Mouse (Mus musculus) hindbrain, embryonic 11.5 days (tissue): ENCODE data around the gene Gm10563. TPM values are rescaled to one million over a fixed set of nuclear protein-coding genes. Genes with fewer than 3 reads are reported as not detected.

ENCODE experiments used
- ATAC-seq: fragments of 200-750 bp; cut with Nextera tagmentation; 2 replicates; pipeline ENCODE4 v1.8.0; 2017; ENCODE audit warnings: mild to moderate bottlenecking, moderate TSS enrichment, moderate library complexity; ENCODE audit not compliant: low FRiP score
- DNase-seq: peaks from one replicate; pipeline ENCODE4 v3.0.0-alpha.2; 2015; ENCODE audit warnings: low spot score
- H3K27ac ChIP-seq: fragments of 300-500 bp; sonication (generic); 2 replicates; pipeline ENCODE4 v1.5.1; 2014; ENCODE audit warnings: mild to moderate bottlenecking, low read depth, low read length
- H3K27me3 ChIP-seq: fragments of 300-500 bp; sonication (generic); 2 replicates; pipeline ENCODE4 v1.6.1; 2014; ENCODE audit warnings: mild to moderate bottlenecking, low read length, moderate library complexity, mixed read lengths; ENCODE audit not compliant: control insufficient read depth, insufficient read depth
- H3K36me3 ChIP-seq: fragments of 300-500 bp; sonication (generic); 2 replicates; pipeline ENCODE4 v1.6.1; 2014; ENCODE audit warnings: mild to moderate bottlenecking, low read length, moderate library complexity, mixed read lengths; ENCODE audit not compliant: control insufficient read depth, insufficient read depth
- H3K4me1 ChIP-seq: fragments of 300-500 bp; sonication (generic); replicated peaks from 2 replicates; pipeline ENCODE4 v1.6.1; 2014; ENCODE audit warnings: low read length, mixed read lengths; ENCODE audit not compliant: control insufficient read depth, insufficient read depth
- H3K4me2 ChIP-seq: fragments of 300-500 bp; sonication (generic); replicated peaks from 2 replicates; pipeline ENCODE4 v1.6.1; 2014; ENCODE audit warnings: mild to moderate bottlenecking, low read depth, low read length
- H3K4me3 ChIP-seq: fragments of 300-500 bp; sonication (generic); 2 replicates; pipeline ENCODE4 v1.5.1; 2014; ENCODE audit warnings: low read depth, low read length
- H3K9ac ChIP-seq: fragments of 300-500 bp; sonication (generic); 2 replicates; pipeline ENCODE4 v1.6.1; 2014; ENCODE audit warnings: low read depth, low read length
- H3K9me3 ChIP-seq: fragments of 300-500 bp; sonication (generic); 2 replicates; pipeline ENCODE4 v1.6.1; 2016; ENCODE audit warnings: low read length; ENCODE audit not compliant: control insufficient read depth
- WGBS: fragments of 180-500 bp; shearing (Covaris S2); extraction: QIAGEN DNeasy Blood & Tissue Kit; methylation state at CpG from one replicate; pipeline ENCODE4 v1.1.7; 2014; 5-methylcytosine and 5-hydroxymethylcytosine counted together
- polyA plus RNA-seq: library from polyadenylated mRNA; unstranded; fragments of >200 nt; fragmentation: Nextera tagmentation; extraction: Ambion mirVana; gene quantifications from 2 replicates; pipeline ENCODE4 v1.2.1, GENCODE M21; 2014

Gm10563 gene
- polyA plus RNA-seq, 1 experiment from 2014 or later = not detected

GRCm38 (mm10) chr4:155568170-155568569, 77.0 kb downstream of the Gm10563 start:
- no peak overlapping the region for H3K4me3 ChIP-seq
- no peak overlapping the region for H3K4me2 ChIP-seq
- no peaks in the 10 kb centered on the region; the same call in 1 of the 2 replicates for H3K4me1 ChIP-seq
- no peaks in the 10 kb centered on the region for H3K36me3 ChIP-seq
- no peak overlapping the region for H3K27ac ChIP-seq
- 34% methylated on average over 2 of the region's 2 CpGs for WGBS
- DNase-seq (peak; percentile 40), ATAC-seq (no peak)
- H3K27me3 ChIP-seq = no peaks in the 10 kb centered on the region
- H3K9me3 ChIP-seq = no peaks in the 10 kb centered on the region
- H3K9ac ChIP-seq = no peak overlapping the region

- WGBS = 73% methylated on average over 8 of the region's 8 CpGs
- H3K4me1 ChIP-seq = peaks cover 4% of the 10 kb centered on the region
- no peak for ATAC-seq
Measured at GRCm38 (mm10) chr4:155566555-155566954, 78.7 kb downstream of the Gm10563 start.

More at GRCm38 (mm10) chr4:155566555-155566954, 78.7 kb downstream of the Gm10563 start:
- no peaks in the 10 kb centered on the region for H3K9me3 ChIP-seq
- H3K9ac ChIP-seq = no peak overlapping the region
- H3K27ac ChIP-seq = no peak overlapping the region
- H3K4me3 ChIP-seq = no peak overlapping the region
- DNase-seq = no peak
- no peaks in the 10 kb centered on the region for H3K36me3 ChIP-seq
- no peaks in the 10 kb centered on the region for H3K27me3 ChIP-seq
- H3K4me2 ChIP-seq = no peak overlapping the region

Other genes with a start within 250 kb of the Gm10563 start
- gene Gabrd, start 247.3 kb downstream of the Gm10563 start, polyA plus RNA-seq = not detected in 2 replicates
- gene Cfap74, start 236.2 kb downstream of the Gm10563 start, polyA plus RNA-seq = 5.4 and 6.8 TPM in 2 replicates
- gene Tmem52, start 176.3 kb downstream of the Gm10563 start, polyA plus RNA-seq = 0.37 TPM in 1 of 2 replicates, not detected in the other
- 826 and 832 TPM in 2 replicates for gene Gnb1, start 154.0 kb downstream of the Gm10563 start, polyA plus RNA-seq
- gene Nadk, start 83.0 kb downstream of the Gm10563 start, polyA plus RNA-seq = 94.6 and 103 TPM in 2 replicates
- gene Slc35e2, start 44.0 kb downstream of the Gm10563 start, polyA plus RNA-seq = 17.0 and 18.1 TPM in 2 replicates
- gene Cdk11b, start 20.6 kb downstream of the Gm10563 start, polyA plus RNA-seq = 74.1 and 77.6 TPM in 2 replicates
- gene Mmp23, start 8.0 kb upstream of the Gm10563 start, polyA plus RNA-seq = 2.6 and 3.1 TPM in 2 replicates
- 9.9 and 12.5 TPM in 2 replicates for gene Mib2, start 23.8 kb upstream of the Gm10563 start, polyA plus RNA-seq
- gene Fndc10, start 48.9 kb upstream of the Gm10563 start, polyA plus RNA-seq = 1.6 and 1.8 TPM in 2 replicates
- 165 and 168 TPM in 2 replicates for gene Ssu72, start 59.4 kb upstream of the Gm10563 start, polyA plus RNA-seq
- gene Tmem240, start 89.4 kb upstream of the Gm10563 start, polyA plus RNA-seq = 0.73 and 0.91 TPM in 2 replicates
- 70.9 and 79.9 TPM in 2 replicates for gene Atad3a, start 115.7 kb upstream of the Gm10563 start, polyA plus RNA-seq
- 8.6 and 9.5 TPM in 2 replicates for gene Vwa1, start 129.3 kb upstream of the Gm10563 start, polyA plus RNA-seq
- 0.25 and 0.52 TPM in 2 replicates for gene Tmem88b, start 140.5 kb upstream of the Gm10563 start, polyA plus RNA-seq
- not detected in 2 replicates for gene Ankrd65, start 145.0 kb upstream of the Gm10563 start, polyA plus RNA-seq
- gene Mrpl20, start 157.5 kb upstream of the Gm10563 start, polyA plus RNA-seq = 238 and 242 TPM in 2 replicates
- gene Ccnl2, start 167.1 kb upstream of the Gm10563 start, polyA plus RNA-seq = 163 and 170 TPM in 2 replicates
- gene Aurkaip1, start 185.9 kb upstream of the Gm10563 start, polyA plus RNA-seq = 112 and 123 TPM in 2 replicates
- 31.1 and 36.8 TPM in 2 replicates for gene Mxra8, start 194.3 kb upstream of the Gm10563 start, polyA plus RNA-seq
- gene Dvl1, start 202.0 kb upstream of the Gm10563 start, polyA plus RNA-seq = 7.5 and 8.8 TPM in 2 replicates
- gene Tas1r3, start 218.0 kb upstream of the Gm10563 start, polyA plus RNA-seq = 0.46 TPM in 2 replicates
- 19.8 and 22.7 TPM in 2 replicates for gene Cptp, start 224.0 kb upstream of the Gm10563 start, polyA plus RNA-seq
- 93.1 and 95.4 TPM in 2 replicates for gene Ints11, start 224.1 kb upstream of the Gm10563 start, polyA plus RNA-seq
- gene Pusl1, start 246.4 kb upstream of the Gm10563 start, polyA plus RNA-seq = 41.6 and 43.2 TPM in 2 replicates
- 29.0 and 34.7 TPM in 2 replicates for gene Acap3, start 246.4 kb upstream of the Gm10563 start, polyA plus RNA-seq